Mouse (Mus musculus) cerebellum, adult (tissue): ENCODE data around the gene Trim24.
"Not testable (repeated sequence)": the region's sequence is repeated elsewhere in the genome, so short reads cannot be mapped to it uniquely, and the experiment has no call there.

Experiments used
- ATAC-seq: cut with Nextera tagmentation; 2 replicates; pipeline ENCODE4 v1.9.2; 2017; ENCODE audit warnings: mild to moderate bottlenecking, moderate library complexity, mixed read lengths; ENCODE audit not compliant: insufficient number of reproducible peaks, low FRiP score, low TSS enrichment

Gene Trim24

GRCm38 (mm10) chr6:37870245-37871136 is at the start of gene Trim24:
Gene Trim24, plus strand, starts transcription at chr6:37870811.
- ATAC-seq: peak; percentile 96

- ATAC-seq: no peak
These were observed 49.0 kb upstream of the Trim24 start for GRCm38 (mm10) chr6:37821531-37822051.

- no peak for ATAC-seq
These were observed 48.2 kb upstream of the Trim24 start for GRCm38 (mm10) chr6:37822390-37822789.

- no peak for ATAC-seq
These were observed 46.9 kb upstream of the Trim24 start for GRCm38 (mm10) chr6:37823731-37824130.

- ATAC-seq: not testable (repeated sequence)
These were observed 45.1 kb upstream of the Trim24 start for GRCm38 (mm10) chr6:37825331-37826115.

- no peak for ATAC-seq
These were observed 41.7 kb upstream of the Trim24 start for GRCm38 (mm10) chr6:37828955-37829354.

- no peak for ATAC-seq
These were observed 41.0 kb upstream of the Trim24 start for GRCm38 (mm10) chr6:37829631-37830030.

- ATAC-seq: no peak
These were observed 36.9 kb upstream of the Trim24 start for GRCm38 (mm10) chr6:37833691-37834090.

- not testable (repeated sequence) for ATAC-seq
These were observed 33.6 kb upstream of the Trim24 start for GRCm38 (mm10) chr6:37836951-37837565.

GRCm38 (mm10) chr6:37842779-37843605 is 27.6 kb upstream of the Trim24 start:
- no peak for ATAC-seq

GRCm38 (mm10) chr6:37843647-37844273 is 26.9 kb upstream of the Trim24 start:
- no peak for ATAC-seq

GRCm38 (mm10) chr6:37844947-37845346 is 25.7 kb upstream of the Trim24 start:
- not testable (repeated sequence) for ATAC-seq

GRCm38 (mm10) chr6:37847531-37847930 is 23.1 kb upstream of the Trim24 start:
- not testable (repeated sequence) for ATAC-seq

GRCm38 (mm10) chr6:37851352-37851751 is 19.3 kb upstream of the Trim24 start:
- no peak for ATAC-seq

- ATAC-seq: no peak
These were observed 17.3 kb upstream of the Trim24 start for GRCm38 (mm10) chr6:37853289-37853688.

- no peak for ATAC-seq
These were observed 15.2 kb upstream of the Trim24 start for GRCm38 (mm10) chr6:37855384-37855783.

GRCm38 (mm10) chr6:37856300-37856699 is 14.3 kb upstream of the Trim24 start:
- ATAC-seq: not testable (repeated sequence)

- no peak for ATAC-seq
These were observed 13.3 kb upstream of the Trim24 start for GRCm38 (mm10) chr6:37857196-37857874.

- ATAC-seq: no peak
These were observed 12.5 kb upstream of the Trim24 start for GRCm38 (mm10) chr6:37858126-37858525.
